Mouse (Mus musculus): Measurements from ENCODE around the gene Olfm2. TPM values are rescaled to one million over a fixed set of nuclear protein-coding genes. Genes with fewer than 3 reads are reported as not detected.

The Olfm2 gene
- polyA plus RNA-seq, 1 experiment from 2014 or later: 0.30 TPM

- ATAC-seq (ENCODE audit: insufficient read depth): peak; percentile 98
- WGBS (ENCODE audit: insufficient replicate concordance): under 1% methylated on average over 45 of the region's 45 CpGs
- Histone ChIP-seq H3K4me1 (replicated peaks) (peaks cover 62% of the 10 kb centered on the region), H3K36me3 (replicated peaks) (peaks cover 57% of the 10 kb centered on the region), H3K9me3 (replicated peaks) (no peaks in the 10 kb centered on the region), H3K27me3 (no peaks in the 10 kb centered on the region), H3K9ac (peak within 1 kb of the TSS; percentile 86), H3K4me2 (peak within 1 kb of the TSS; percentile 87), H3K4me3 (replicated peaks) (peak within 1 kb of the TSS; percentile 96), H3K27ac (replicated peaks) (peak within 1 kb of the TSS; percentile 45)
Observed at GRCm38 (mm10) chr9:20651602-20652259, 94.4 kb downstream of the Olfm2 start, which contains the start of gene Pin1. Pin1 (plus strand) TSS chr9:20652095.

GRCm38 (mm10) chr9:20645121-20645520 lies 101.0 kb downstream of the Olfm2 start:
- 2% methylated on average over 17 of the region's 17 CpGs for WGBS (ENCODE audit: insufficient replicate concordance)
- Histone ChIP-seq H3K9ac (peak overlapping the region; percentile 76), H3K4me2 (peak overlapping the region; percentile 98), H3K4me1 (replicated peaks) (peaks cover 74% of the 10 kb centered on the region), H3K27ac (replicated peaks) (peak overlapping the region; percentile 87), H3K9me3 (replicated peaks) (no peaks in the 10 kb centered on the region), H3K36me3 (replicated peaks) (peaks cover 30% of the 10 kb centered on the region), H3K27me3 (no peaks in the 10 kb centered on the region), H3K4me3 (replicated peaks) (peak overlapping the region; percentile 77)
- no peak for ATAC-seq (ENCODE audit: insufficient read depth)

- peak; percentile 45 for ATAC-seq (ENCODE audit: insufficient read depth)
- no peaks in the 10 kb centered on the region for H3K27me3 ChIP-seq
Observed at GRCm38 (mm10) chr9:20644360-20645081, 101.6 kb downstream of the Olfm2 start, which contains the start of gene Fbxl12. Fbxl12 (minus strand) TSS chr9:20644767.

GRCm38 (mm10) chr9:20643781-20644180 lies 102.4 kb downstream of the Olfm2 start:
- ATAC-seq (ENCODE audit: insufficient read depth): no peak
- Histone ChIP-seq H3K4me3 (replicated peaks) (peak overlapping the region; percentile 77), H3K9ac (peak overlapping the region; percentile 76), H3K9me3 (replicated peaks) (no peaks in the 10 kb centered on the region), H3K4me2 (peak overlapping the region; percentile 98), H3K27me3 (no peaks in the 10 kb centered on the region), H3K4me1 (replicated peaks) (peaks cover 61% of the 10 kb centered on the region), H3K27ac (replicated peaks) (peak overlapping the region; percentile 87), H3K36me3 (replicated peaks) (peaks cover 37% of the 10 kb centered on the region)
- 6% methylated on average over 13 of the region's 13 CpGs for WGBS (ENCODE audit: insufficient replicate concordance)

More at GRCm38 (mm10) chr9:20644360-20645081, 101.6 kb downstream of the Olfm2 start, which contains the start of gene Fbxl12:
- H3K36me3 ChIP-seq (replicated peaks): peaks cover 34% of the 10 kb centered on the region
- H3K9ac ChIP-seq: peak within 1 kb of the TSS; percentile 76
- peaks cover 69% of the 10 kb centered on the region for H3K4me1 ChIP-seq (replicated peaks)
- peak within 1 kb of the TSS; percentile 77 for H3K4me3 ChIP-seq (replicated peaks)
- no peaks in the 10 kb centered on the region for H3K9me3 ChIP-seq (replicated peaks)
- WGBS (ENCODE audit: insufficient replicate concordance): under 1% methylated on average over 43 of the region's 43 CpGs
- H3K27ac ChIP-seq (replicated peaks): peak within 1 kb of the TSS; percentile 87
- H3K4me2 ChIP-seq: peak within 1 kb of the TSS; percentile 98

GRCm38 (mm10) chr9:20642896-20643466 lies 103.2 kb downstream of the Olfm2 start:
- 1% methylated on average over 30 of the region's 30 CpGs for WGBS (ENCODE audit: insufficient replicate concordance)
- H3K27me3 ChIP-seq: no peaks in the 10 kb centered on the region
- peaks cover 54% of the 10 kb centered on the region for H3K4me1 ChIP-seq (replicated peaks)
- H3K4me2 ChIP-seq: peak overlapping the region; percentile 98
- no peaks in the 10 kb centered on the region for H3K9me3 ChIP-seq (replicated peaks)
- ATAC-seq (ENCODE audit: insufficient read depth): peak; percentile 72
- H3K9ac ChIP-seq: peak overlapping the region; percentile 76
- H3K36me3 ChIP-seq (replicated peaks): peaks cover 37% of the 10 kb centered on the region
- peak overlapping the region; percentile 77 for H3K4me3 ChIP-seq (replicated peaks)
- peak overlapping the region; percentile 87 for H3K27ac ChIP-seq (replicated peaks)

- Histone ChIP-seq H3K4me2 (peak within 1 kb of the TSS; percentile 98), H3K9me3 (replicated peaks) (no peaks in the 10 kb centered on the region), H3K36me3 (replicated peaks) (peaks cover 33% of the 10 kb centered on the region), H3K27me3 (no peaks in the 10 kb centered on the region), H3K4me1 (replicated peaks) (peaks cover 54% of the 10 kb centered on the region), H3K27ac (replicated peaks) (peak within 1 kb of the TSS; percentile 87), H3K4me3 (replicated peaks) (peak within 1 kb of the TSS; percentile 77), H3K9ac (peak within 1 kb of the TSS; percentile 76)
- peak; percentile 67 for ATAC-seq (ENCODE audit: insufficient read depth)
- 1% methylated on average over 51 of the region's 51 CpGs for WGBS (ENCODE audit: insufficient replicate concordance)
Observed at GRCm38 (mm10) chr9:20642101-20642895, 103.9 kb downstream of the Olfm2 start, which contains the start of gene Ubl5. Ubl5 (plus strand) TSS chr9:20642878.

GRCm38 (mm10) chr9:20641501-20641900 lies 104.6 kb downstream of the Olfm2 start:
- peaks cover 25% of the 10 kb centered on the region for H3K36me3 ChIP-seq (replicated peaks)
- peak overlapping the region; percentile 77 for H3K4me3 ChIP-seq (replicated peaks)
- no peaks in the 10 kb centered on the region for H3K9me3 ChIP-seq (replicated peaks)
- H3K27me3 ChIP-seq: no peaks in the 10 kb centered on the region
- H3K4me1 ChIP-seq (replicated peaks): peaks cover 50% of the 10 kb centered on the region
- no peak overlapping the region; the same call in 1 of the 2 replicates for H3K27ac ChIP-seq (replicated peaks)
- H3K9ac ChIP-seq: peak overlapping the region; percentile 76
- peak overlapping the region; percentile 98 for H3K4me2 ChIP-seq
- no peak for ATAC-seq (ENCODE audit: insufficient read depth)
- WGBS (ENCODE audit: insufficient replicate concordance): 29% methylated on average over 6 of the region's 6 CpGs

- 73% methylated on average over 4 of the region's 4 CpGs for whole genome bisulfite sequencing (ENCODE audit: insufficient replicate concordance)
- Histone ChIP-seq H3K9ac (no peak overlapping the region), H3K9me3 (replicated peaks) (no peaks in the 10 kb centered on the region), H3K4me3 (replicated peaks) (no peak overlapping the region), H3K4me1 (replicated peaks) (peaks cover 36% of the 10 kb centered on the region), H3K36me3 (replicated peaks) (peaks cover 21% of the 10 kb centered on the region), H3K4me2 (no peak overlapping the region), H3K27ac (replicated peaks) (no peak overlapping the region), H3K27me3 (no peaks in the 10 kb centered on the region)
- ATAC-seq (ENCODE audit: insufficient read depth): no peak
Observed at GRCm38 (mm10) chr9:20639486-20639885, 106.7 kb downstream of the Olfm2 start.

- Histone ChIP-seq H3K4me3 (replicated peaks) (no peak overlapping the region), H3K27me3 (no peaks in the 10 kb centered on the region), H3K4me2 (no peak overlapping the region), H3K4me1 (replicated peaks) (peaks cover 30% of the 10 kb centered on the region), H3K9ac (no peak overlapping the region), H3K9me3 (replicated peaks) (no peaks in the 10 kb centered on the region), H3K36me3 (replicated peaks) (peaks cover 21% of the 10 kb centered on the region), H3K27ac (replicated peaks) (no peak overlapping the region)
- 91% methylated on average over 19 of the region's 19 CpGs for WGBS (ENCODE audit: insufficient replicate concordance)
- no peak for ATAC-seq (ENCODE audit: insufficient read depth)
Observed at GRCm38 (mm10) chr9:20638552-20638951, 107.6 kb downstream of the Olfm2 start.

GRCm38 (mm10) chr9:20636790-20637189 lies 109.4 kb downstream of the Olfm2 start:
- H3K27ac ChIP-seq (replicated peaks): no peak overlapping the region
- 73% methylated on average over 2 of the region's 2 CpGs for WGBS (ENCODE audit: insufficient replicate concordance)

More at GRCm38 (mm10) chr9:20636790-20637189, 109.4 kb downstream of the Olfm2 start:
- Histone ChIP-seq H3K4me3 (replicated peaks) (no peak overlapping the region), H3K27me3 (no peaks in the 10 kb centered on the region), H3K9me3 (replicated peaks) (no peaks in the 10 kb centered on the region), H3K4me2 (no peak overlapping the region), H3K9ac (no peak overlapping the region), H3K4me1 (replicated peaks) (peaks cover 12% of the 10 kb centered on the region), H3K36me3 (replicated peaks) (peaks cover 21% of the 10 kb centered on the region)
- no peak for ATAC-seq (ENCODE audit: insufficient read depth)

All from liver, embryonic 15.5 days (tissue).